Mouse (Mus musculus) kidney, embryonic 14.5 days (tissue): ENCODE data around the gene Syf2. TPM values are rescaled to one million over a fixed set of nuclear protein-coding genes. Genes with fewer than 3 reads are reported as not detected.

Source experiments
- ATAC-seq: fragments of 200-750 bp; cut with Nextera tagmentation; 2 replicates; pipeline ENCODE4 v1.8.0; 2017; ENCODE audit warnings: moderate number of reproducible peaks, mild to moderate bottlenecking, moderate TSS enrichment, moderate library complexity; ENCODE audit not compliant: low FRiP score, low TSS enrichment
- H3K27ac ChIP-seq: fragments of 300-500 bp; sonication (generic); 2 replicates; pipeline ENCODE4 v1.5.1; 2014; ENCODE audit warnings: low read depth, mild to moderate bottlenecking, low read length, moderate library complexity, mixed read lengths
- H3K27me3 ChIP-seq: fragments of 300-500 bp; sonication (generic); 2 replicates; pipeline ENCODE4 v1.6.1; 2014; ENCODE audit warnings: mild to moderate bottlenecking, low read length; ENCODE audit not compliant: control insufficient read depth, insufficient read depth
- H3K36me3 ChIP-seq: fragments of 300-500 bp; sonication (generic); 2 replicates; pipeline ENCODE4 v1.6.1; 2014; ENCODE audit warnings: low read length, mixed read lengths; ENCODE audit not compliant: control insufficient read depth, insufficient read depth
- H3K4me1 ChIP-seq: fragments of 300-500 bp; sonication (generic); 2 replicates; pipeline ENCODE4 v1.6.1; 2014; ENCODE audit warnings: low read length, mixed read lengths; ENCODE audit not compliant: control insufficient read depth, insufficient read depth
- H3K4me2 ChIP-seq: fragments of 300-500 bp; sonication (generic); replicated peaks from 2 replicates; pipeline ENCODE4 v1.6.1; 2014; ENCODE audit warnings: low read depth, mild to moderate bottlenecking, low read length
- H3K4me3 ChIP-seq: fragments of 300-500 bp; sonication (generic); 2 replicates; pipeline ENCODE4 v1.5.1; 2014; ENCODE audit warnings: mild to moderate bottlenecking, low read length
- H3K9ac ChIP-seq: fragments of 300-500 bp; sonication (generic); 2 replicates; pipeline ENCODE4 v1.6.1; 2014; ENCODE audit warnings: low read depth, mild to moderate bottlenecking, low read length, moderate library complexity
- H3K9me3 ChIP-seq: fragments of 300-500 bp; sonication (generic); 2 replicates; pipeline ENCODE4 v1.6.1; 2016; ENCODE audit warnings: low read length; ENCODE audit not compliant: control insufficient read depth
- WGBS: fragments of 180-500 bp; shearing (Covaris S2); extraction: QIAGEN DNeasy Blood & Tissue Kit; methylation state at CpG from one replicate; pipeline ENCODE4 v1.1.7; 2014; 5-methylcytosine and 5-hydroxymethylcytosine counted together
- polyA plus RNA-seq: library from polyadenylated mRNA; unstranded; fragments of >200 nt; fragmentation: Nextera tagmentation; extraction: Ambion mirVana; gene quantifications from 2 replicates; pipeline ENCODE4 v1.2.1, GENCODE M21; 2014

Syf2 gene
- polyA plus RNA-seq, 1 experiment from 2014 or later, result 77.3 TPM

DNA sequence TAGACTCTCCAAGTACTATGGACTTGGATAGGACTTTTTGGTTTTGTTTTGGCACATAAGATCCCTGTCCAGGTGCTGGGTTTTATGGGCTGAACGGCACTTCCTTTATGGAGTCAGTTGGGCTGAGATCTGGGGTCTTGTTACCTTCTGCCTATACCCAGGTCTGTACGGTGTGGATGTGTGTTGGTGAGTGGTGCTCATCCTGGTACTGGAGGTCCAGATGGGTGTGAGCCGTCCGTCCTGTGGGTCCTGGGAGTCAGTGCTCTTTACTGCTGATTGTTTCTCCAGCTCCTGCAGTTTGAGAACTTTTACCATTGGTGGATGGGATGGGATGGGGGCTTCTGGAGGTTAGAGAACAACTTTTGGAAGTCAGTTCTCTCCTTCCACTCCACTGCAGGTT lies 9.0 kb upstream of the Syf2 start:
- no peak overlapping the region for H3K4me2 ChIP-seq
- no peak overlapping the region for H3K27ac ChIP-seq
- H3K27me3 ChIP-seq, result no peaks in the 10 kb centered on the region
- H3K36me3 ChIP-seq, result peaks cover 22% of the 10 kb centered on the region
- peaks cover 12% of the 10 kb centered on the region for H3K4me1 ChIP-seq
- 87% methylated on average over 4 of the region's 4 CpGs for WGBS
- no peak overlapping the region for H3K9ac ChIP-seq
- no peak overlapping the region for H3K4me3 ChIP-seq
- no peaks in the 10 kb centered on the region for H3K9me3 ChIP-seq
- no peak for ATAC-seq

DNA sequence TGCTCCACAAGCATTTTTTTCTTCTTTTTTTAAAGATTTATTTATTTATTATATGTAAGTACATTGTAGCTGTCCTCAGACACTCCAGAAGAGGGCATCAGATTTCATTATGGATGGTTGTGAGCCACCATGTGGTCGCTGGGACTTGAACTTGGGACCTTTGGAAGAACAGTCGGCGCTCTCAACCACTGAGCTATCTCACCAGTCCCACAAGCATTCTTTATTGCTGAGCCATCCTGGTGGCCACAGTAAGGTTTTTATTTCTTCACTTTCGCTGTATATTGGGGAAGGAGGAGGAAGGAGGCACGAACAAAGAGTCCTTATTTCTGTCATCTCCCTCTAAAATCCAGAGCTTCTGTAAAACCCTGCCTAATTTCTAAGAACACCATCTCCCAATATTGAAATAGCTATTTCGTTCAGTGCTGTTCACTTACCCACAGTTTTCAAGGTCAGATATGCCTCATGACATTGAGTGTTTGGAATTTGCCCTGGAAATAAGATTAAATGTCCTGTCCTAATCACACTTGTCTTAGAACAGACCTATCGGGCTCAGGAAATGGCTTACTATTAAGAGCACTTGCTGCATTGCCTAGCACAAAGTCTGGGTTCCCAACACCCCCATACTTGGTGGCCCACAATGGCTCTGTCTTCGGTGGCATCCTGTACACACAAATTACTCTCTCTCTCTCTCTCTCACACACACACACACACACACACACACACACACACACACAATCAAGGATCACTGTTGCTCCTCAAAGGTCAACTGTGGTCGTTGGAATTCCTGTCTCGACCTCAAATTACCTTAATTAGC lies 8.4 kb upstream of the Syf2 start:
- peak overlapping the region; percentile 27; the same call in 1 of the 2 replicates for H3K27ac ChIP-seq
- 63% methylated on average over 10 of the region's 10 CpGs for WGBS

DNA sequence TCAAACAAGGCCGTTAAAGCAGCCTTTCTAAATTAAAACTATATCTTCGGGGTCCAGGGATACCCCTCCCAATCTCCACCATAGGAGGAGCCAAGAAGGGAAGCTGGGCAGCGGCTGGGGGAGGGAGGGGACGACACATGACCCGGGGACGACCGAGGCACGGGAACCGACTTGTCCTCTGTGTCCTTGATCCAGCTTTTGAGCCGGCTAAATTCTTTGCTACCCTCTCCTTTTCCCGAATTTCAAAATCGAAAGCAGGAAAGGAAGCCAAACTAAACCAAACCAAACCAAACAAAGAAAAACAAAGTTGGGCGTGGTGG lies 7.8 kb upstream of the Syf2 start:
- Histone ChIP-seq H3K4me1 (peaks cover 12% of the 10 kb centered on the region), H3K9ac (peak overlapping the region; percentile 51), H3K27ac (peak overlapping the region; percentile 27; the same call in 1 of the 2 replicates), H3K27me3 (no peaks in the 10 kb centered on the region), H3K9me3 (no peaks in the 10 kb centered on the region), H3K36me3 (peaks cover 34% of the 10 kb centered on the region), H3K4me3 (peak overlapping the region; percentile 92), H3K4me2 (peak overlapping the region; percentile 38)
- peak; percentile 53; the same call in 1 of the 2 replicates for ATAC-seq
- 0% methylated on average over 13 of the region's 13 CpGs for WGBS

More for the DNA sequence above, 8.4 kb upstream of the Syf2 start:
- H3K9me3 ChIP-seq, result no peaks in the 10 kb centered on the region
- peak overlapping the region; percentile 92 for H3K4me3 ChIP-seq
- ATAC-seq, result no peak
- no peaks in the 10 kb centered on the region for H3K27me3 ChIP-seq
- H3K4me1 ChIP-seq, result peaks cover 12% of the 10 kb centered on the region
- H3K9ac ChIP-seq, result peak overlapping the region; percentile 51
- H3K4me2 ChIP-seq, result peak overlapping the region; percentile 38
- peaks cover 28% of the 10 kb centered on the region for H3K36me3 ChIP-seq

- peaks cover 39% of the 10 kb centered on the region for H3K36me3 ChIP-seq
- H3K9ac ChIP-seq, result peak within 1 kb of the TSS; percentile 97
- H3K27me3 ChIP-seq, result no peaks in the 10 kb centered on the region
- ATAC-seq, result peak; percentile 94
- peak within 1 kb of the TSS; percentile 87 for H3K4me2 ChIP-seq
- peak within 1 kb of the TSS; percentile 90 for H3K27ac ChIP-seq
- H3K4me1 ChIP-seq, result peaks cover 12% of the 10 kb centered on the region
- H3K9me3 ChIP-seq, result no peaks in the 10 kb centered on the region
- under 1% methylated on average over 64 of the region's 64 CpGs for WGBS
- peak within 1 kb of the TSS; percentile 92 for H3K4me3 ChIP-seq
Observed at GRCm38 (mm10) chr4:134923258-134924018, 7.3 kb upstream of the Syf2 start, which contains the start of gene Rsrp1. Gene Rsrp1, plus strand, starts transcription at chr4:134923592.

DNA sequence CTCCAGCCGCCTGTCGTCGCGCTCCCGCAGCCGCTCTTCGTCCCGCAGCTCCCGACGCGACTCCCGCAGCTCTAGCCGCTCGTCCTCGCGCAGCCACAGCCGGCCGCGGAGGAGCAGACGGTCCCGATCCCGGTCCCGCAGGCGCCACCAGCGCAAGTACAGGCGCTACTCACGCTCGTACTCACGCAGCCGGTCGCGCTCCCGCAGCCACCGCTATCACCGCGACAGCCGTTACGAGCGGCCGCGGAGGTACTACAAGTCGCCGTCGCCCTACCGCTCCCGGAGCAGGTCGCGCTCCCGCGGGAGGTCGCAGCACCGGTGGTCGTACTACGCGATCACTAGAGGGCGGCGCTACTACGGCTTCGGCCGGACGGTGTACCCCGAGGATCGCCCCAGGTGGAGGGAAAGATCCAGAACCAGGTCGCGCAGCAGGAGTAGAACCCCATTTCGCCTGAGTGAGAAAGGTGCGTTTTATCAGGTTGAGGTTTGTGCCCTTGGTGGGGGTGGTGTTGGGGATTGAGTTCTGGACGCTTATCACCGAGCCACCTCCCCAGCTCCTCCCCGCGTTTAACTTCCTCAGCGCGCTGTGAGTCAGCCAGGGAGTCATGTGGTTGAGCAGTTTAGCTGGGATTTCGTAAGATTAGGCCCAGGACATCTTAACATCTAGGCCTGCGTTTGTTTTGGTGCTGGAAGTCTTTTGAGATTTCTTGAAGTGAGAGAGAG lies 6.5 kb upstream of the Syf2 start:
- Histone ChIP-seq H3K4me2 (peak overlapping the region; percentile 87), H3K36me3 (peaks cover 42% of the 10 kb centered on the region), H3K9ac (peak overlapping the region; percentile 97), H3K27me3 (no peaks in the 10 kb centered on the region), H3K4me3 (peak overlapping the region; percentile 92), H3K4me1 (peaks cover 12% of the 10 kb centered on the region), H3K27ac (peak overlapping the region; percentile 90), H3K9me3 (no peaks in the 10 kb centered on the region)
- WGBS, result under 1% methylated on average over 65 of the region's 75 CpGs
- peak; percentile 21 for ATAC-seq

DNA sequence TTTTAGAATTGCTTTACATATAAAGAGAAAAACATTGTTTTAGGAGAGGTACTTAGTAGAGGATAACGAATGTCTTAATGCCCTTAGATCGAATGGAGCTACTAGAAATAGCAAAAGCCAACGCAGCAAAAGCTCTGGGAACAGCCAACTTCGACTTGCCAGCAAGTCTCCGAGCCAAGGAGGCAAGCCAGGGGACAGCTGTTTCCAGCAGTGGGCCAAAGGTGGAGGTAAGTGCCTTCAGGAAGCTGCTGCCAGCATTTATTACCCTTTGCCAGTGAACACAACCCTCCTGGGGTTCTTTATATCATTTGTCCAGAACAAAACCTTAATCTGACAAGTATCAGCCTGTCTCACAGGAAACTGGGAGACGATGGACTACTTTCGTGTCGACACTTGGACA lies 5.5 kb upstream of the Syf2 start:
- peaks cover 42% of the 10 kb centered on the region for H3K36me3 ChIP-seq
- peaks cover 12% of the 10 kb centered on the region for H3K4me1 ChIP-seq
- peak overlapping the region; percentile 49; the same call in 1 of the 2 replicates for H3K9ac ChIP-seq
- H3K9me3 ChIP-seq, result no peaks in the 10 kb centered on the region
- 67% methylated on average over 8 of the region's 8 CpGs for WGBS
- ATAC-seq, result no peak
- peak overlapping the region; percentile 92 for H3K4me3 ChIP-seq
- peak overlapping the region; percentile 87 for H3K4me2 ChIP-seq
- no peak overlapping the region for H3K27ac ChIP-seq
- H3K27me3 ChIP-seq, result no peaks in the 10 kb centered on the region

DNA sequence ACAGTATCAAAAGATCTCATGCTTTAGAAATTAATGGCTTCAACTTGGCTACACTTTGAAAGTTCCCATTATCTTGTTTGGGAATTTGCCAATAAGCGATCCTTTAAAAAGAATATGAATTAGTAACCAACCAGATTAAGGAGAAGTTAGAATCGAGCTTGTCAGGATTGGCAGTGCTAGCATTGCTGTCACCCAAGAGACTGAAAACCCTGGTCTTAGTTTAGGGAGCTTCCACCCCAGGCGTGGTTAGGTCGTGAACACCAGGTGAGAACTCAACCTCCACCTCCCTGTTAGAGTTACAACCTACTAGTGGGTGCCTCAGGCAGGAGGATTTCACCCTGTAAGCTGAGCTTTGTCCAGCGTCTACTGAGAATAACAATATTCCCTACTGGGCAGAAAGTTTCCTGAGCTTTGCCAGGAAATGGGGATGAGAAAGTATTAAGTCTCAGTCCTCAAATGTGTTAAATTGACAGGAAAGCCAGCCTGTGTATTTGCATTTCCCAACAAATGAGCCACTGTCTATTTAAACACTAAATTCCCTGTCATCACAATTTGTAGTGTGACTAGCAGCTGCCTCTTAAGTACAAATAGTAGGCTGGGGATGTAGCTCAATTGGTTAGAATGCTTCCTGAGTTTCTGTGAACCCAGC lies 2.8 kb upstream of the Syf2 start:
- H3K36me3 ChIP-seq, result peaks cover 50% of the 10 kb centered on the region
- no peaks in the 10 kb centered on the region for H3K27me3 ChIP-seq
- WGBS, result 72% methylated on average over 5 of the region's 5 CpGs
- ATAC-seq, result no peak
- no peak overlapping the region for H3K9ac ChIP-seq
- H3K27ac ChIP-seq, result no peak overlapping the region
- H3K9me3 ChIP-seq, result no peaks in the 10 kb centered on the region
- H3K4me3 ChIP-seq, result no peak overlapping the region
- no peak overlapping the region for H3K4me2 ChIP-seq
- H3K4me1 ChIP-seq, result peaks cover 12% of the 10 kb centered on the region

GRCm38 (mm10) chr4:134928464-134928836 lies 2.2 kb upstream of the Syf2 start:
- ATAC-seq, result no peak
- Histone ChIP-seq H3K27me3 (no peaks in the 10 kb centered on the region), H3K27ac (no peak overlapping the region), H3K36me3 (peaks cover 55% of the 10 kb centered on the region), H3K9ac (no peak overlapping the region), H3K4me2 (no peak overlapping the region), H3K4me1 (peaks cover 12% of the 10 kb centered on the region), H3K9me3 (no peaks in the 10 kb centered on the region), H3K4me3 (no peak overlapping the region)
- WGBS, result 73% methylated on average over 1 of the region's 1 CpGs
